ENCODE assay signal across 20 mouse cellular contexts in the genomic region with DNA sequence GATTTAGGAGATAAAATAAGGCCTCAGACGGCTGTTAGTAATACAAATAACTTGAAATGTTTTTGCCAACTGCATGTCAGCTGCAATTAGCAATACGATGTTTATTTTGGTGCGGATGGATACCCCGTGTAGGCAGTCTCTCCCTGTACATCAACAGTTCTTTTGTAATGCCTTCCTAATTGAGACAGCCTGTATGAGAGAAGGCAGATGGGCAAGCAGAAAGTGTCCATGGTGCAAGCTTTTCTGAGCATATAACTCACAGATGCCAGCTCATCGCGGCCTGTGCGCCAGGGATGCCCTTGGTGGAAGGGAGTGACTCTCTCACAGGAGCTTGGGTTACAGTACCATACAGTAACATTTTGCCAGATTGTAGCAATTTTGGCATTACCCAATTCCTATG.
DNase-seq lines count a peak whose midpoint lies in the region; ATAC-seq and TF ChIP-seq lines count a peak whose summit lies in the region.
"Had no signal": no experiment of that assay in that cellular context is flagged by ENCODE, and none has a peak within 500 bp of the region (broad histone marks: within the 10 kb centered on the region; RNA-seq: fewer than 3 reads in every experiment).

No protein-coding gene starts in this region.

- H3K27ac ChIP-seq in left cerebral cortex, adult 2 months, result no peak overlapping the region
- H3K27ac ChIP-seq: embryonic facial prominence, embryonic 13.5 days; heart, embryonic 10.5 days; kidney, postnatal 0 days; limb, embryonic 10.5 days; liver, embryonic 14.5 days; midbrain, embryonic 10.5 days had no signal

- ATAC-seq in megakaryocyte-erythroid progenitor cell, adult 5-6 weeks (replicated peaks; ENCODE audit: low FRiP score, low TSS enrichment, poor library complexity, severe bottlenecking), result no peak
- ATAC-seq: inflammation-experienced regulatory T-cells, adult 6 months had no signal

- intact Hi-C loops in left cerebral cortex, postnatal 14 days (cut with DNase I), result no loop called here
- intact Hi-C loops in left cerebral cortex, adult 2 months (cut with DNase I), result no loop called here

- H3K4me3 ChIP-seq in left cerebral cortex, adult 2 months, result no peak overlapping the region
- H3K4me3 ChIP-seq: embryonic facial prominence, embryonic 13.5 days; heart, embryonic 10.5 days; limb, embryonic 10.5 days; midbrain, embryonic 10.5 days; myocyte had no signal

- peak; percentile 34 to 40 for DNase-seq in cerebellum, postnatal 14 days
- no peak for DNase-seq in cerebellum, adult 11 months
- DNase-seq in left cerebral cortex, postnatal 14 days (ENCODE audit: low spot score in 2 of 2), result peak; percentile 17 to 33
- no peak for DNase-seq in left cerebral cortex, adult 2 months (ENCODE audit: extremely low spot score in 1 of 2, low spot score in 2 of 2)
- DNase-seq in layer of hippocampus, adult 9-10 months (ENCODE audit: low spot score), result peak; percentile 30
- peak; percentile 9 for DNase-seq in right cerebral cortex, postnatal 25 days
- no peak for DNase-seq in kidney, adult 8-10 months
- DNase-seq: gastrocnemius, postnatal 25 days; heart, postnatal 4 days; lung, postnatal 10 days; thymus, postnatal 14 days had no signal

- no peak for TF ChIP-seq CTCF in left cerebral cortex, adult 2 months (IDR thresholded peaks at IDR 0.05)

Comparison
In these comparisons a context has a peak if more than half of its experiments do, and no peak if none do; other contexts are left out.
1. DNase-seq: peak in cerebellum, postnatal 14 days (2 of 2), left cerebral cortex, postnatal 14 days (2 of 2), layer of hippocampus, adult 9-10 months (single experiment) and right cerebral cortex, postnatal 25 days (single experiment); none in cerebellum, adult 11 months (single experiment), left cerebral cortex, adult 2 months (0 of 2) and kidney, adult 8-10 months (0 of 2).